Mouse (Mus musculus) forebrain, embryonic 16.5 days (tissue): ENCODE results near the gene Nos2. TPM values are rescaled to one million over a fixed set of nuclear protein-coding genes. Genes with fewer than 3 reads are reported as not detected.

Source experiments
- ATAC-seq: fragments of 200-750 bp; cut with Nextera tagmentation; 2 replicates; pipeline ENCODE4 v1.8.0; 2017; ENCODE audit warnings: mild to moderate bottlenecking, moderate library complexity
- H3K27ac ChIP-seq: fragments of 300-500 bp; sonication (generic); 2 replicates; pipeline ENCODE4 v1.5.1; 2014; ENCODE audit warnings: low read length, control low read depth
- H3K27me3 ChIP-seq: fragments of 300-500 bp; sonication (generic); replicated peaks from 2 replicates; pipeline ENCODE4 v1.6.1; 2014; ENCODE audit warnings: low read length; ENCODE audit not compliant: control insufficient read depth, insufficient read depth
- H3K36me3 ChIP-seq: fragments of 300-500 bp; sonication (generic); 2 replicates; pipeline ENCODE4 v1.6.1; 2014; ENCODE audit not compliant: control insufficient read depth, insufficient read depth
- H3K4me1 ChIP-seq: fragments of 300-500 bp; sonication (generic); replicated peaks from 2 replicates; pipeline ENCODE4 v1.6.1; 2014; ENCODE audit warnings: low read length; ENCODE audit not compliant: control insufficient read depth, insufficient read depth
- H3K4me2 ChIP-seq: fragments of 300-500 bp; sonication (generic); 2 replicates; pipeline ENCODE4 v1.6.1; 2014; ENCODE audit warnings: mild to moderate bottlenecking, low read length, control low read depth
- H3K4me3 ChIP-seq: fragments of 300-500 bp; sonication (generic); replicated peaks from 2 replicates; pipeline ENCODE4 v1.5.1; 2014; ENCODE audit warnings: mild to moderate bottlenecking, low read length, control low read depth
- H3K9ac ChIP-seq: fragments of 300-500 bp; sonication (generic); replicated peaks from 2 replicates; pipeline ENCODE4 v1.6.1; 2014; ENCODE audit warnings: low read depth, low read length, control low read depth
- H3K9me3 ChIP-seq: fragments of 300-500 bp; sonication (generic); 2 replicates; pipeline ENCODE4 v1.6.1; 2016; ENCODE audit warnings: low read length; ENCODE audit not compliant: control insufficient read depth
- WGBS: fragments of 180-500 bp; shearing (Covaris S2); extraction: QIAGEN DNeasy Blood & Tissue Kit; methylation state at CpG from one replicate; pipeline ENCODE4 v1.1.7; 2014; 5-methylcytosine and 5-hydroxymethylcytosine counted together
- polyA plus RNA-seq: library from polyadenylated mRNA; unstranded; fragments of >200 nt; fragmentation: Nextera tagmentation; extraction: Ambion mirVana; gene quantifications from 2 replicates; pipeline ENCODE4 v1.2.1, GENCODE M21; 2015

The Nos2 gene
- polyA plus RNA-seq, 1 experiment from 2014 or later, result 1.4 TPM

DNA sequence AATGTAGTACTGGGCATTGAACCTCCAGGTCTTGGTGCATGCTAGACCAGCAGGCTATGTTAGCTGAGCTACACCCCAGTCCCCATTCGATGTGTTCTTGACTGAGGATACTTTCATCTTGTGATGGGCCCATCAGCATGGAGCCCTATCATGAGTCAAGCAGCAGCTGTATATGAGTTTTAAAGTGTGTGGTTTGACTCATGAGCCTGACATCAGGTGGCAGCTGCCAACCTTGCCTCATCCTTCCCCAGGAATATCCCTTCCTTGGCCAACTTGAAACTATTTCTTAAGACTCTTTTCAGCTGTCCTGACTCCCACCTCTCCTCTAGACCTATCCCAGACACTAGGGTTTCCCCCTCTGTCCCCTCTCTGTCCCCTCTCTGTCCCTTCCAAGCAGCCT, 22.5 kb downstream of the Nos2 start:
- no peak for ATAC-seq
- WGBS, result 96% methylated on average over 1 of the region's 1 CpGs
- H3K27me3 ChIP-seq, result no peaks in the 10 kb centered on the region
- H3K4me3 ChIP-seq, result no peak overlapping the region
- no peaks in the 10 kb centered on the region for H3K4me1 ChIP-seq
- no peak overlapping the region for H3K27ac ChIP-seq
- H3K36me3 ChIP-seq, result no peaks in the 10 kb centered on the region
- no peak overlapping the region for H3K9ac ChIP-seq
- H3K4me2 ChIP-seq, result no peak overlapping the region
- no peaks in the 10 kb centered on the region for H3K9me3 ChIP-seq

DNA sequence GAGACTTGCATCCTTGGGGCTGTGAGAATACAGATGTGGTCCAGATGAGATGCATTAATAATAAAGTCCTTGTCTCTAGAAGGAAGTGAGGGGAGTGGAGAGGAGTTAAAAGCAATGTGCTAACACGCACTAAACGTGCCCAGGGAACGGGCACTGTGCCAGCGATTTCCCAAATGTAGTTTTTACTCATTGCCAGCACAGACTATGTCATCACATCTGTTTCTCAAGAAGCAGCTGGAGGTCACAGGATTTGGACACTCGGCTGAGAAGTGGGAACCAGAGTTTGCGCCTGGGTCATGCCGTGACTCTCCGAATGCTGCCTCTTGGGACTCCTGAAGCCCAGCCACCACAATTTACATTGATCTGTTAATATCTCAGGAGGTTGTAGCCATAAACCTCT, 29.8 kb downstream of the Nos2 start:
- Histone ChIP-seq H3K36me3 (no peaks in the 10 kb centered on the region), H3K4me1 (peaks cover 3% of the 10 kb centered on the region; the same call in 1 of the 2 replicates), H3K4me3 (no peak overlapping the region), H3K27ac (no peak overlapping the region), H3K27me3 (peaks cover 6% of the 10 kb centered on the region; the same call in 1 of the 2 replicates), H3K9ac (no peak overlapping the region), H3K9me3 (no peaks in the 10 kb centered on the region), H3K4me2 (no peak overlapping the region)
- WGBS, result 82% methylated on average over 8 of the region's 8 CpGs
- ATAC-seq, result no peak

DNA sequence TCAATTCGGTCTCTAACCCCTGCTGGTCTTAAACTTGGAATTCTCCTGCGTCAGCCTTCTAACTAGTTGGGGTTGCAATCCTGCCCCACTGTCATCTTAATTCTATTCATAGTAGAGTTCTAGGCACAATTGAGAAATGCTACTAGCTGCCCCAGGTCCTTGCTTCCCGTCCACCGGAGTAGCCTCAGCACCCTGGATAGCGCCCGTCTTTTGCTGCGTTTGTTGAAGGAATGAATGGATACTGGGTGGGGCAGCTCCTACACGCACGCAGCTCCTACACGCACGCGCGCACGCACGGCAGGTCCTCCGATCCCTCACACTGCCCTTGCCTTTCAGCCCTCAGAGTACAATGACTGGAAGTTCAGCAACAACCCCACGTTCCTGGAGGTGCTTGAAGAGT, 31.9 kb downstream of the Nos2 start:
- no peak for ATAC-seq
- Histone ChIP-seq H3K9ac (peak overlapping the region; percentile 43; the same call in 1 of the 2 replicates), H3K36me3 (no peaks in the 10 kb centered on the region), H3K9me3 (no peaks in the 10 kb centered on the region), H3K4me3 (peak overlapping the region; percentile 27), H3K27me3 (peaks cover 6% of the 10 kb centered on the region; the same call in 1 of the 2 replicates), H3K4me1 (peaks cover 3% of the 10 kb centered on the region; the same call in 1 of the 2 replicates), H3K4me2 (peak overlapping the region; percentile 41), H3K27ac (no peak overlapping the region)
- 8% methylated on average over 17 of the region's 17 CpGs for WGBS

DNA sequence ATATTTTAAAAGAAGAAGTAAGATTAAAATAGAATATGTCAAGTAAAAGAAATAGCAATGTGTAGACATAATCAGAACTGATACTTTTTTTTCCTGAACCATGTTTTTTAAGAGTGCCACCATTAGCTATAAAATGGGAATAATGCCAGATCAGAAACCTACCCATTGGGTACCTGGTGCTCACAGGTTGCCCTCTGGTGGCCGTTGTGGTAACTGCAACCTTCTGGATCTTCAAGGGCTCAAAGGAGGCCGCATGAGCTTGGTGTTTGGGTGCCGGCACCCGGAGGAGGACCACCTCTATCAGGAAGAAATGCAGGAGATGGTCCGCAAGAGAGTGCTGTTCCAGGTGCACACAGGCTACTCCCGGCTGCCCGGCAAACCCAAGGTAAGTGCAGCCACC, 35.7 kb downstream of the Nos2 start:
- H3K4me1 ChIP-seq, result peaks cover 3% of the 10 kb centered on the region; the same call in 1 of the 2 replicates
- no peaks in the 10 kb centered on the region for H3K9me3 ChIP-seq
- ATAC-seq, result no peak
- no peak overlapping the region for H3K4me3 ChIP-seq
- 0 out of 2 replicates have a peak overlapping the region, but pooled peaks have one; percentile 20 for H3K9ac ChIP-seq
- H3K36me3 ChIP-seq, result no peaks in the 10 kb centered on the region
- H3K27me3 ChIP-seq, result peaks cover 6% of the 10 kb centered on the region; the same call in 1 of the 2 replicates
- 5% methylated on average over 7 of the region's 7 CpGs for WGBS
- H3K4me2 ChIP-seq, result no peak overlapping the region
- H3K27ac ChIP-seq, result no peak overlapping the region

DNA sequence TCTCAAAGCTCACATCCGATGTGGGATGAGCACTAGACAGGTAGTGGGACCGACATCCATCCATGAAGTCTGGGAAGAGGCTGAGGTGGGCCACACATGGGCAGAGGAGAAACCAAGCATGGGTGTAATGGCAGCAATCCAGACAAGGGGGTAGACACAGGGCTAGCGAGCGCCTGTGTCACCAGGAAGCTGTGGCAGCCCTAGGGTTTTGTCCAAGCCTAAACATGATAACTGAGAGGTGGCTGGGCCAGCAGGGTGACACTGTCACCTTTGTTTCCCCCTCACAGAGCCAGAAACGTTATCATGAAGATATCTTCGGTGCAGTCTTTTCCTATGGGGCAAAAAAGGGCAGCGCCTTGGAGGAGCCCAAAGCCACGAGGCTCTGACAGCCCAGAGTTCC, 38.8 kb downstream of the Nos2 start:
- 78% methylated on average over 8 of the region's 8 CpGs for WGBS

DNA sequence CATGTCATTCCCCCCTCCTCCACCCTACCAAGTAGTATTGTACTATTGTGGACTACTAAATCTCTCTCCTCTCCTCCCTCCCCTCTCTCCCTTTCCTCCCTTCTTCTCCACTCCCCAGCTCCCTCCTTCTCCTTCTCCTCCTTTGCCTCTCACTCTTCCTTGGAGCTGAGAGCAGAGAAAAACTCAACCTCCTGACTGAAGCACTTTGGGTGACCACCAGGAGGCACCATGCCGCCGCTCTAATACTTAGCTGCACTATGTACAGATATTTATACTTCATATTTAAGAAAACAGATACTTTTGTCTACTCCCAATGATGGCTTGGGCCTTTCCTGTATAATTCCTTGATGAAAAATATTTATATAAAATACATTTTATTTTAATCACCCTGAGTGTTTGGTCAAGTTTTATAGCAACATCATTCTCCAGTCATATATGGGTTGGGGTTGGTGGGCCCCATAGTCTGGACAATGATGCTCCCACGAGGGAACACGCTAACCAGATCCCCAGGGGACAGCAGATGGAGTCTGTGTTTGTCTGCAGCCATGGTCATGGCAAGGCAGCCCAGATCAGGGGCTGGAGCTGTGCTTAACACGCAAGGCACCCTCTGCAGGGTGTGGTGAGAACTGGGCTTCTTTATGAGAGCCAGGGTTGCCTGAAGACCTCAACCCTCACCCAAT, 39.4 kb downstream of the Nos2 start:
- H3K9me3 ChIP-seq, result no peaks in the 10 kb centered on the region
- no peaks in the 10 kb centered on the region for H3K36me3 ChIP-seq
- no peak overlapping the region for H3K27ac ChIP-seq
- 70% methylated on average over 5 of the region's 5 CpGs for WGBS
- H3K4me3 ChIP-seq, result no peak overlapping the region
- no peak for ATAC-seq
- H3K27me3 ChIP-seq, result no peaks in the 10 kb centered on the region
- H3K4me1 ChIP-seq, result no peaks in the 10 kb centered on the region
- no peak overlapping the region for H3K9ac ChIP-seq
- H3K4me2 ChIP-seq, result no peak overlapping the region

More for the DNA sequence above, 38.8 kb downstream of the Nos2 start:
- Histone ChIP-seq H3K27ac (no peak overlapping the region), H3K27me3 (no peaks in the 10 kb centered on the region), H3K9ac (no peak overlapping the region), H3K4me2 (no peak overlapping the region), H3K4me1 (no peaks in the 10 kb centered on the region), H3K9me3 (no peaks in the 10 kb centered on the region), H3K36me3 (no peaks in the 10 kb centered on the region), H3K4me3 (no peak overlapping the region)
- ATAC-seq, result no peak

DNA sequence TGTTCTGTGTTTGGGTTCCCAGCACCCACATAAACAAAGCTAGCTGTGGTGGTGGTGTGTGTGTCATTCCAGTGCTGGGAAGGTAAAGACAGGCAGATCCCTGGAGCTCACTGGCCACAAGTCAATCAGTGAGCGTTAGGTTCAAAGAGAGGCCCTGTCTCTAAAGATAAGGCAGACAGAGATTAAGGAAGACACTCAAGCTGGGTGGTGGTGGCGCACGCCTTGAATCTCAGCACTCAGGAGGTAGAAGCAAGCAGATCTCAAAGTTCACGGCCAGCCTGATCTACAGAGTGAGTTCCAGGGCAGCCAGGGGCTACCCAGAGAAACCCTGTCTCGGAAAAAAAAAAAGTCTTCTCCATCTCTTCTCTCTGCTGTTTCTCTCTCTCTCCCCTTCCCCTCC, 40.6 kb downstream of the Nos2 start:
- whole genome bisulfite sequencing, result 80% methylated on average over 5 of the region's 5 CpGs

DNA sequence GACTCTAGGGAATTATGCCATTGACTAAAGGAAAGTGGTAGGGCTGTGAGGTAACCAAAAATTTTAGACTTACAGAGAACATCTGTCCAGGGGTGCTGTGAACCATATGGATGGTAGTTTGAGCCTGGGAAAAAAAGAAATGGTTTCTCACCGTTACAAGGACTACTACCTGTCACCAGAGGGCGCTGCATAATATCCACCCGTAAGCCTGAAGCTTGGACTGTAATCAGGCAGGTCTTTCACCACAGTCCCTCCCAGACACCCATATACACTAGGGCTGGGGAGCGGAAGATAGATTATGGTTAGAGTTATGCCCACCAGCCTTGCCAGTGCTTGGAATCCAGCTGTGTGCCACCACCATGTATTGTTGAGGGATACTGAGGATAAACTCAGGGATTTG, 46.8 kb downstream of the Nos2 start:
- Histone ChIP-seq H3K27me3 (no peaks in the 10 kb centered on the region), H3K27ac (no peak overlapping the region), H3K4me1 (no peaks in the 10 kb centered on the region), H3K9ac (no peak overlapping the region), H3K4me2 (no peak overlapping the region), H3K9me3 (no peaks in the 10 kb centered on the region), H3K4me3 (no peak overlapping the region), H3K36me3 (no peaks in the 10 kb centered on the region)
- no peak for ATAC-seq
- 20% methylated on average over 4 of the region's 4 CpGs for WGBS

More for the DNA sequence above, 40.6 kb downstream of the Nos2 start:
- H3K4me1 ChIP-seq, result no peaks in the 10 kb centered on the region
- no peak overlapping the region for H3K4me2 ChIP-seq
- no peak for ATAC-seq
- H3K27me3 ChIP-seq, result no peaks in the 10 kb centered on the region
- H3K9me3 ChIP-seq, result no peaks in the 10 kb centered on the region
- no peak overlapping the region for H3K27ac ChIP-seq
- no peak overlapping the region for H3K4me3 ChIP-seq
- H3K9ac ChIP-seq, result no peak overlapping the region
- no peaks in the 10 kb centered on the region for H3K36me3 ChIP-seq

DNA sequence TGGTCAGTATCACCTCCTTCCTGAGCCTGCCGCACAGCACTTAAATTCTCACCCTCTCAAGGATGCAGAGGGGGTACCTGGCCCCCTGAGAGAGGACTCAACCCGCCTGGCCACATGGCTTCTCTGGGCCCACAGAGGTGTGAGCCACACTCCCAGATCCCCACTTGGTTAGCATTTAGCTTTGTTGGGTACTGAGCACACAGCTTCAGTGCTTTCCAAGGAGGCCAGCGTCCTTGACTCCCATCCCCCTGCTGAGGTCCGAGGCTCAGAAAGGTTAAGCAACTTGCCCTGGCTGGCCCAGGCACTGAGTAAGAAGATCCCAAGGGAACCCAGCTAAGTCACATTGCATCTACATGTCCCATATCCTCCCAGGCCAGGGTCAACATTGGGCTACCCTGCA, 47.5 kb downstream of the Nos2 start:
- H3K27ac ChIP-seq, result no peak overlapping the region
- no peak for ATAC-seq
- no peaks in the 10 kb centered on the region for H3K9me3 ChIP-seq
- H3K4me2 ChIP-seq, result no peak overlapping the region
- no peaks in the 10 kb centered on the region for H3K27me3 ChIP-seq
- no peak overlapping the region for H3K9ac ChIP-seq
- WGBS, result 80% methylated on average over 4 of the region's 4 CpGs
- no peaks in the 10 kb centered on the region; the same call in 1 of the 2 replicates for H3K4me1 ChIP-seq
- H3K36me3 ChIP-seq, result no peaks in the 10 kb centered on the region
- H3K4me3 ChIP-seq, result no peak overlapping the region
